Mouse (Mus musculus) neural tube, embryonic 11.5 days (tissue): ENCODE measurements around the gene Dnhd1. TPM values are rescaled to one million over a fixed set of nuclear protein-coding genes. Genes with fewer than 3 reads are reported as not detected.

Experiments
- polyA plus RNA-seq: library from polyadenylated mRNA; unstranded; fragments of >200 nt; fragmentation: Nextera tagmentation; extraction: Ambion mirVana; gene quantifications from 2 replicates; pipeline ENCODE4 v1.2.1, GENCODE M21; 2014

The Dnhd1 gene
- polyA plus RNA-seq, 1 experiment from 2014 or later, result 0.50 TPM

Other genes with a start within 250 kb of the Dnhd1 start
- gene Cnga4, start 246.3 kb upstream of the Dnhd1 start, polyA plus RNA-seq, result not detected in 2 replicates
- gene Cckbr, start 225.1 kb upstream of the Dnhd1 start, polyA plus RNA-seq, result not detected in 2 replicates
- 22.8 and 23.0 TPM in 2 replicates for gene Cavin3, start 168.5 kb upstream of the Dnhd1 start, polyA plus RNA-seq
- gene Smpd1, start 96.5 kb upstream of the Dnhd1 start, polyA plus RNA-seq, result 47.3 and 53.7 TPM in 2 replicates
- gene Apbb1, start 69.2 kb upstream of the Dnhd1 start, polyA plus RNA-seq, result 115 and 128 TPM in 2 replicates
- 0.37 TPM in 1 of 2 replicates, not detected in the other for gene Hpx, start 50.7 kb upstream of the Dnhd1 start, polyA plus RNA-seq
- 35.7 and 36.9 TPM in 2 replicates for gene Trim3, start 17.3 kb upstream of the Dnhd1 start, polyA plus RNA-seq
- gene Timm10b, start 10.8 kb upstream of the Dnhd1 start, polyA plus RNA-seq, result 151 and 157 TPM in 2 replicates
- gene Arfip2, start 10.4 kb upstream of the Dnhd1 start, polyA plus RNA-seq, result 75.7 and 82.7 TPM in 2 replicates
- gene Gm45799, start 10.3 kb upstream of the Dnhd1 start, polyA plus RNA-seq, result 5.6 and 18.3 TPM in 2 replicates
- 252 and 270 TPM in 2 replicates for gene Ilk, start 85.8 kb downstream of the Dnhd1 start, polyA plus RNA-seq
- gene Rrp8, start 86.6 kb downstream of the Dnhd1 start, polyA plus RNA-seq, result 37.5 and 50.7 TPM in 2 replicates
- gene Taf10, start 93.5 kb downstream of the Dnhd1 start, polyA plus RNA-seq, result 183 and 191 TPM in 2 replicates
- 47.5 and 54.8 TPM in 2 replicates for gene Tpp1, start 101.4 kb downstream of the Dnhd1 start, polyA plus RNA-seq
- gene Dchs1, start 136.8 kb downstream of the Dnhd1 start, polyA plus RNA-seq, result 21.1 and 22.3 TPM in 2 replicates
- gene Mrpl17, start 160.3 kb downstream of the Dnhd1 start, polyA plus RNA-seq, result 230 and 268 TPM in 2 replicates